Mouse (Mus musculus) left cerebral cortex, adult 2 months (tissue): ENCODE measurements around the gene Snx33. TPM values are rescaled to one million over a fixed set of nuclear protein-coding genes. Genes with fewer than 3 reads are reported as not detected.
"Not testable (repeated sequence)": the region's sequence is repeated elsewhere in the genome, so short reads cannot be mapped to it uniquely, and the experiment has no call there.

Experiments
- DNase-seq, 2 experiments: peaks; one replicate each; pipeline ENCODE4 v3.0.0; 2021 to 2022; ENCODE audit warnings: low spot score in 2 of 2, mixed read lengths in 1 of 2; ENCODE audit errors: extremely low spot score in 1 of 2
- H3K27ac ChIP-seq: fragments of 200-600 bp; 2 replicates; pipeline ENCODE4 v1.8.1; 2022
- H3K4me3 ChIP-seq: fragments of 200-600 bp; 2 replicates; pipeline ENCODE4 v1.8.1; 2022
- CTCF ChIP-seq: fragments of 200-600 bp; IDR thresholded peaks from 2 replicates; pipeline ENCODE4 v1.8.1; 2022; ENCODE audit warnings: antibody characterized with exemption, mild to moderate bottlenecking, moderate library complexity
- intact Hi-C: fragments of 180-260 bp; cut with DNase I; formaldehyde crosslinking; loops from one replicate; pipeline ENCODE4 v1.15.1; 2025
- total RNA-seq, 2 experiments: library from RNA; stranded (reverse); gene quantifications; 2 replicates each; pipeline ENCODE4 v1.2.3; 2021

Snx33 gene
- total RNA-seq, 2 experiments from 2014 or later: 5.8 to 7.3 TPM

GRCm38 (mm10) chr9:56923841-56924650 is 4.1 kb downstream of the Snx33 start:
- Histone ChIP-seq H3K4me3 (peak overlapping the region; percentile 27), H3K27ac (peak overlapping the region; percentile 68)
- TF ChIP-seq CTCF: no peak
- intact Hi-C loops: no loop called here
- no peak for DNase-seq

- no peak overlapping the region for H3K27ac ChIP-seq
- intact Hi-C loops: no loop called here
- DNase-seq: no peak
- H3K4me3 ChIP-seq: no peak overlapping the region
- no peak for TF ChIP-seq CTCF
These were observed 5.4 kb downstream of the Snx33 start for GRCm38 (mm10) chr9:56922746-56923145.

GRCm38 (mm10) chr9:56918466-56918865 is 9.7 kb downstream of the Snx33 start:
- no peak for TF ChIP-seq CTCF
- intact Hi-C loops: no loop called here
- no peak for DNase-seq
- Histone ChIP-seq H3K27ac (no peak overlapping the region), H3K4me3 (no peak overlapping the region)

GRCm38 (mm10) chr9:56917131-56917530 is 11.0 kb downstream of the Snx33 start:
- intact Hi-C loops: no loop called here
- Histone ChIP-seq H3K4me3 (no peak overlapping the region), H3K27ac (no peak overlapping the region)
- no peak for TF ChIP-seq CTCF
- DNase-seq: no peak

GRCm38 (mm10) chr9:56915695-56916410 is 12.3 kb downstream of the Snx33 start:
- no peak overlapping the region for H3K4me3 ChIP-seq
- intact Hi-C loops: no loop called here
- no peak overlapping the region for H3K27ac ChIP-seq
- no peak for DNase-seq
- TF ChIP-seq CTCF: no peak

- DNase-seq: no peak
- no peak for TF ChIP-seq CTCF
- intact Hi-C loops: no loop called here
- Histone ChIP-seq H3K4me3 (no peak overlapping the region), H3K27ac (no peak overlapping the region)
These were observed 13.1 kb downstream of the Snx33 start for GRCm38 (mm10) chr9:56915116-56915515.

GRCm38 (mm10) chr9:56913991-56914390 is 14.2 kb downstream of the Snx33 start:
- Histone ChIP-seq H3K4me3 (no peak overlapping the region), H3K27ac (no peak overlapping the region)
- TF ChIP-seq CTCF: no peak
- no peak for DNase-seq
- intact Hi-C loops: no loop called here

- intact Hi-C loops: no loop called here
- no peak for TF ChIP-seq CTCF
- no peak overlapping the region for H3K4me3 ChIP-seq
- H3K27ac ChIP-seq: no peak overlapping the region
- no peak for DNase-seq
These were observed 17.2 kb downstream of the Snx33 start for GRCm38 (mm10) chr9:56911017-56911416.

GRCm38 (mm10) chr9:56909991-56910390 is 18.2 kb downstream of the Snx33 start:
- H3K4me3 ChIP-seq, intact Hi-C loops, DNase-seq, H3K27ac ChIP-seq: not testable (repeated sequence)

GRCm38 (mm10) chr9:56907549-56907948 is 20.6 kb downstream of the Snx33 start:
- TF ChIP-seq CTCF: no peak
- intact Hi-C loops: no loop called here
- DNase-seq: no peak

GRCm38 (mm10) chr9:56903662-56904061 is 24.5 kb downstream of the Snx33 start:
- TF ChIP-seq CTCF: no peak
- intact Hi-C loops: no loop called here
- Histone ChIP-seq H3K4me3 (no peak overlapping the region), H3K27ac (no peak overlapping the region)
- DNase-seq: no peak

More at GRCm38 (mm10) chr9:56907549-56907948, 20.6 kb downstream of the Snx33 start:
- Histone ChIP-seq H3K4me3 (no peak overlapping the region), H3K27ac (no peak overlapping the region)

GRCm38 (mm10) chr9:56901187-56901586 is 27.0 kb downstream of the Snx33 start:
- H3K4me3 ChIP-seq: no peak overlapping the region
- intact Hi-C loops: no loop called here
- H3K27ac ChIP-seq: peak overlapping the region; percentile 57
- TF ChIP-seq CTCF: no peak
- DNase-seq: peak in 1 of 2 experiments; percentile 20
